Mouse (Mus musculus) E14TG2a.4 (cell line): ENCODE results near the gene Sh3glb1.
"Not testable (repeated sequence)": the region's sequence is repeated elsewhere in the genome, so short reads cannot be mapped to it uniquely, and the experiment has no call there.

Experiments used
- CTCF ChIP-seq: conservative IDR thresholded peaks from 2 replicates; pipeline ENCODE4 v1.5.1; 2014; ENCODE audit warnings: low read length
- NANOG ChIP-seq: IDR thresholded peaks from 2 replicates; pipeline ENCODE4 v1.6.1; 2014; ENCODE audit warnings: borderline replicate concordance, low read length, mixed read lengths
- POU5F1 ChIP-seq: IDR thresholded peaks from 2 replicates; pipeline ENCODE4 v1.6.1; 2014; ENCODE audit warnings: low read length, borderline replicate concordance

DNA sequence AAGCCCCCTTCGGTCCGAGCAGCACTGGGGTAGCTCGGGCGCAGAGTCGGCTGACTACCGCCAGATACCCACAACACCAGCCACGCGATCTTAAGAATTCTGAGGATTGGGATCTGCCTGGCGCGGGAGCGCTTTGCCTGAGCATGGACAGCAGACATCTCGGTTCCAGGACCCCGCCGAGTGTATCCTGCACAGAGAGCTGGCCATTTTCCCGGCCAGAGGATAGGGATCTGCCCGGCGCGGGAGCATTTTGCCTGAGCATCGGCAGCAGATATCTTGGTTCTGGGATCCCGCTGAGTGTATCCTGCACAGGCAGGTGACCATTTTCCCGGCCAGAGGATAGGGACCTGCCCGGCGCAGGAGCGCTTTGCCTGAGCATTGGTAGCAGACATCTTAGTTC is 18.3 kb upstream of the Sh3glb1 start:
- not testable (repeated sequence) for TF ChIP-seq CTCF, NANOG, POU5F1
